Mouse (Mus musculus) testis, adult 2 months (tissue): ENCODE measurements around the gene Slit3.

Source experiments
- CTCF ChIP-seq: fragments of 200-500 bp; IDR thresholded peaks from 2 replicates; pipeline ENCODE4 v1.5.1; 2012; ENCODE audit warnings: low read depth, mild to moderate bottlenecking, inconsistent platforms, low read length, moderate library complexity; ENCODE audit not compliant: control insufficient read depth, insufficient read depth, insufficient replicate concordance
- POLR2A ChIP-seq: fragments of 200-500 bp; IDR thresholded peaks from 2 replicates; pipeline ENCODE4 v1.6.1; 2012; ENCODE audit warnings: low read depth, mild to moderate bottlenecking, inconsistent platforms, low read length, moderate library complexity; ENCODE audit not compliant: control insufficient read depth

DNA sequence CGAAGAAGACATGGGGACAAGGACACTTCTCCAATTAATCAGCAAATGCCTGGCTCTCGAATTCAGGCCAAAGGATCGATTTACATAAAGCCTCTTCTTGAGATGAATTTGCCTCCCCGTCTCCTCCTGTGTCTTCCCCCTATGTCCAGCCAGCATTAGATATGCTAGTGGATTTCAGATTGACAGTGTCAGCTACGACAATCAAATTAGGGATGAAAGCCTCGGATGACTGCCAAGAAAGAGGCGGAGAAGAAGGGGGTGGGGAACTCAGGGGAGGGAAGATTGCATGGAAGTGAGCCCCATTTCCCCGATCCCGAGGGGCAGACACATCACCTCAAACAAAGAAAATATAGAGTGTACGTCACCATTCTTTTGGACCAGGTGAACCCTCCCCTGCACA, 375.9 kb downstream of the Slit3 start:
- no peak for TF ChIP-seq CTCF
- TF ChIP-seq POLR2A, result no peak
